ENCODE assay signal across 8 mouse cellular contexts in genomic region chr1:87475076-87475895, GRCm38 (mm10). TPM values are rescaled to one million over a fixed set of nuclear protein-coding genes. Genes with fewer than 3 reads are reported as not detected.
DNase-seq lines count a peak whose midpoint lies in the region; ATAC-seq lines count a peak whose summit lies in the region.

No protein-coding gene starts in this region.

- H3K36me3 ChIP-seq in kidney, embryonic 15.5 days, result no peaks in the 10 kb centered on the region
- no peaks in the 10 kb centered on the region for H3K36me3 ChIP-seq in hindbrain, embryonic 16.5 days (ENCODE audit: control insufficient read depth, insufficient read depth, low read length)
- no peaks in the 10 kb centered on the region for H3K36me3 ChIP-seq in midbrain, embryonic 11.5 days (ENCODE audit: control insufficient read depth, insufficient read depth, low read length)

- no peaks in the 10 kb centered on the region for H3K9me3 ChIP-seq in kidney, embryonic 15.5 days (replicated peaks)
- no peaks in the 10 kb centered on the region for H3K9me3 ChIP-seq in hindbrain, embryonic 16.5 days (ENCODE audit: control insufficient read depth, low read length)
- H3K9me3 ChIP-seq in midbrain, embryonic 11.5 days (ENCODE audit: control insufficient read depth, low read length), result no peaks in the 10 kb centered on the region

- H3K9ac ChIP-seq in kidney, embryonic 15.5 days, result peak overlapping the region; percentile 15; the same call in 1 of the 2 replicates
- H3K9ac ChIP-seq in hindbrain, embryonic 16.5 days (ENCODE audit: low read depth, low read length), result peak overlapping the region; percentile 62
- H3K9ac ChIP-seq in midbrain, embryonic 11.5 days (ENCODE audit: low read length), result peak overlapping the region; percentile 63

- ATAC-seq in kidney, embryonic 15.5 days (replicated peaks; ENCODE audit: low FRiP score), result no peak
- peak; percentile 57 for ATAC-seq in hindbrain, embryonic 16.5 days
- ATAC-seq in midbrain, embryonic 11.5 days (ENCODE audit: low FRiP score), result peak; percentile 50

- peaks cover 41% of the 10 kb centered on the region for H3K27me3 ChIP-seq in kidney, embryonic 15.5 days
- peaks cover 4% of the 10 kb centered on the region; the same call in 1 of the 2 replicates for H3K27me3 ChIP-seq in hindbrain, embryonic 16.5 days (replicated peaks; ENCODE audit: control insufficient read depth, insufficient read depth, low read length)
- H3K27me3 ChIP-seq in midbrain, embryonic 11.5 days (ENCODE audit: control insufficient read depth, insufficient read depth, low read length), result peaks cover 9% of the 10 kb centered on the region; the same call in 1 of the 2 replicates

- WGBS in kidney, embryonic 15.5 days, result 1% methylated on average over 40 of the region's 42 CpGs
- WGBS in hindbrain, embryonic 16.5 days, result 2% methylated on average over 40 of the region's 42 CpGs
- WGBS in midbrain, embryonic 11.5 days, result 2% methylated on average over 38 of the region's 42 CpGs

- DNase-seq in kidney, adult 8-10 months, result no peak
- peak; percentile 44 for DNase-seq in embryo, embryonic 11 days
- peak; percentile 90 for DNase-seq in midbrain, embryonic 11.5 days (ENCODE audit: low spot score, missing footprints)
- DNase-seq in adrenal gland, postnatal 25 days, result no peak
- no peak for DNase-seq in natural killer cell, adult 2 months (ENCODE audit: low spot score in 2 of 2)
- no peak for DNase-seq in spleen, postnatal 10 days (ENCODE audit: low spot score in 2 of 2)

- H3K4me2 ChIP-seq in kidney, embryonic 15.5 days, result peak overlapping the region; percentile 66
- H3K4me2 ChIP-seq in hindbrain, embryonic 16.5 days (ENCODE audit: low read length), result peak overlapping the region; percentile 89
- H3K4me2 ChIP-seq in midbrain, embryonic 11.5 days, result peak overlapping the region; percentile 78

- H3K27ac ChIP-seq in kidney, embryonic 15.5 days, result no peak overlapping the region
- H3K27ac ChIP-seq in hindbrain, embryonic 16.5 days (ENCODE audit: low read depth, low read length), result no peak overlapping the region
- no peak overlapping the region for H3K27ac ChIP-seq in midbrain, embryonic 11.5 days (ENCODE audit: low read depth, low read length)

- H3K4me3 ChIP-seq in kidney, embryonic 15.5 days (replicated peaks), result peak overlapping the region; percentile 35
- H3K4me3 ChIP-seq in hindbrain, embryonic 16.5 days (ENCODE audit: low read length), result peak overlapping the region; percentile 42
- H3K4me3 ChIP-seq in midbrain, embryonic 11.5 days (ENCODE audit: low read depth, low read length), result peak overlapping the region; percentile 36

- H3K4me1 ChIP-seq in kidney, embryonic 15.5 days, result peaks cover 7% of the 10 kb centered on the region
- H3K4me1 ChIP-seq in hindbrain, embryonic 16.5 days (ENCODE audit: control insufficient read depth, insufficient read depth, low read depth, low read length), result peaks cover 9% of the 10 kb centered on the region; the same call in 1 of the 2 replicates
- H3K4me1 ChIP-seq in midbrain, embryonic 11.5 days (ENCODE audit: control insufficient read depth, insufficient read depth, low read length), result peaks cover 5% of the 10 kb centered on the region; the same call in 1 of the 2 replicates

RNA-seq across cellular contexts. Expression of gene Snorc, which starts 5.2 kb away (rescaled TPM):
- 0.40 TPM in 1 of 2 replicates, not detected in the other for polyA plus RNA-seq in kidney, embryonic 15.5 days (2015; fragmentation: Nextera tagmentation; extraction: Ambion mirVana)
- 1.2 and 2.3 TPM in 2 replicates for polyA plus RNA-seq in hindbrain, embryonic 16.5 days (2015; fragmentation: Nextera tagmentation; extraction: Ambion mirVana)
- not detected in 2 replicates for polyA plus RNA-seq in midbrain, embryonic 11.5 days (2014; fragmentation: Nextera tagmentation; extraction: Ambion mirVana)
- not detected in 2 replicates for total RNA-seq in adrenal gland, postnatal 25 days (2021)

RNA-seq across cellular contexts. Expression of gene Neu2, which starts 34.4 kb away (rescaled TPM):
- 0.29 and 0.41 TPM in 2 replicates for polyA plus RNA-seq in kidney, embryonic 15.5 days (2015; fragmentation: Nextera tagmentation; extraction: Ambion mirVana)
- polyA plus RNA-seq in hindbrain, embryonic 16.5 days (2015; fragmentation: Nextera tagmentation; extraction: Ambion mirVana), result 0.54 and 0.65 TPM in 2 replicates
- not detected in 2 replicates for polyA plus RNA-seq in midbrain, embryonic 11.5 days (2014; fragmentation: Nextera tagmentation; extraction: Ambion mirVana)
- total RNA-seq in adrenal gland, postnatal 25 days (2021), result not detected in 2 replicates

Comparison
In these comparisons a context has a peak if more than half of its experiments do, and no peak if none do; other contexts are left out.
1. DNase-seq: peak in embryo, embryonic 11 days (single experiment) and midbrain, embryonic 11.5 days (single experiment); none in kidney, adult 8-10 months (0 of 2), adrenal gland, postnatal 25 days (single experiment), natural killer cell, adult 2 months (0 of 2) and spleen, postnatal 10 days (0 of 2).
2. Peak in every context shown above with its lines, with median percentiles within 50 percentile points of each other: H3K4me2 ChIP-seq, H3K4me3 ChIP-seq and H3K9ac ChIP-seq.